In genomic region chr3:138544117-138544516, GRCm38 (mm10) we compare ENCODE assay signal across 15 mouse cellular contexts.
"Had no signal": no experiment of that assay in that cellular context is flagged by ENCODE, and none has a peak within 500 bp of the region (broad histone marks: within the 10 kb centered on the region; RNA-seq: fewer than 3 reads in every experiment).

No protein-coding gene starts in this region.

- H3K27ac ChIP-seq: liver, embryonic 14.5 days; midbrain, embryonic 10.5 days; midbrain, embryonic 12.5 days; neural tube, embryonic 12.5 days had no signal

- H3K9me3 ChIP-seq: midbrain, embryonic 10.5 days; midbrain, embryonic 12.5 days; neural tube, embryonic 12.5 days had no signal

- H3K4me2 ChIP-seq: lung, embryonic 14.5 days; midbrain, embryonic 12.5 days; neural tube, embryonic 12.5 days had no signal

- H3K4me3 ChIP-seq: midbrain, embryonic 10.5 days; midbrain, embryonic 12.5 days; neural tube, embryonic 12.5 days had no signal

- H3K9ac ChIP-seq: liver, embryonic 14.5 days; lung, embryonic 14.5 days; midbrain, embryonic 12.5 days; neural tube, embryonic 12.5 days had no signal

- H3K4me1 ChIP-seq: midbrain, embryonic 10.5 days; neural tube, embryonic 12.5 days had no signal

- H3K27me3 ChIP-seq: midbrain, embryonic 12.5 days; neural tube, embryonic 12.5 days had no signal

- DNase-seq: lung, adult 18-20 months; lung, embryonic 14.5 days; lung, postnatal 10 days; lung, postnatal 4 days; midbrain, embryonic 14.5 days; right cerebral cortex, postnatal 25 days; right cerebral cortex, postnatal 4 days; spleen, adult 18-20 months; thymus, adult 2 months; thymus, postnatal 25 days; thymus, postnatal 4 days had no signal
